Mouse (Mus musculus): Measurements from ENCODE around the gene Prokr2.

The Prokr2 gene

DNA sequence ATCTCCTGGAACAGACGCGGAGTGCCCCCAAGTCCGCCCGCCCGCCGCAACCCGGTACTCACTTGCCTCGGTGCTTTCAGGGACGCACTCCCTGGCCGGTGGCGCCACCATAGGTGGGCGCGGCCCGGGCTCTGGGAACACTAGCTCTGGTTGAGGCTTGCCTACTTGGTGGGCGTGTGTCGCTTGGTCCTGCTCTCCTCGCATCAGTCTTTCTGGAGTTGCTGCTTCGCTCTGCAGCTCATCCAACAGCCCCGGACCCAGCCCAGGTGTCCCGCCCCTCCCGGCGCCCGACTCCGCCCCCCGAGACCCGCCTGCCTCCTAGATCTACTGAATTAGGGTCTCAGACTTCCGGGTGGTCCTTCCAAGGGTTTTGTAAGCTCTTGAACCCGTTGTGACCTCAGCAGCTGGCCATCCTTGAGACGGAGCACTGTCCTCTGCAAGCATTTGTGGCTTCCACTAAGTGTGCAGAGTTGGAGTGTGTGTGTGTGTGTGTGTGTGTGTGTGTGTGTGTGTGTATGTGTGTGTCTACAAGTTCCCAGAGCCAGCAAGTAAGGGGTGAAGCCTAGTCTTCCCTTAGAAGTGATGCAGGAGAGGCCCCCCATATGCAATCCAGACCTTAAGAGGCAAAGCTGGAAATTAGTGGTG is at the start of gene Prokr2:
Gene Prokr2, minus strand, starts transcription at position 254 of the 645 bp plus-strand sequence.
- DNase-seq (ENCODE audit: low spot score), result no peak

DNA sequence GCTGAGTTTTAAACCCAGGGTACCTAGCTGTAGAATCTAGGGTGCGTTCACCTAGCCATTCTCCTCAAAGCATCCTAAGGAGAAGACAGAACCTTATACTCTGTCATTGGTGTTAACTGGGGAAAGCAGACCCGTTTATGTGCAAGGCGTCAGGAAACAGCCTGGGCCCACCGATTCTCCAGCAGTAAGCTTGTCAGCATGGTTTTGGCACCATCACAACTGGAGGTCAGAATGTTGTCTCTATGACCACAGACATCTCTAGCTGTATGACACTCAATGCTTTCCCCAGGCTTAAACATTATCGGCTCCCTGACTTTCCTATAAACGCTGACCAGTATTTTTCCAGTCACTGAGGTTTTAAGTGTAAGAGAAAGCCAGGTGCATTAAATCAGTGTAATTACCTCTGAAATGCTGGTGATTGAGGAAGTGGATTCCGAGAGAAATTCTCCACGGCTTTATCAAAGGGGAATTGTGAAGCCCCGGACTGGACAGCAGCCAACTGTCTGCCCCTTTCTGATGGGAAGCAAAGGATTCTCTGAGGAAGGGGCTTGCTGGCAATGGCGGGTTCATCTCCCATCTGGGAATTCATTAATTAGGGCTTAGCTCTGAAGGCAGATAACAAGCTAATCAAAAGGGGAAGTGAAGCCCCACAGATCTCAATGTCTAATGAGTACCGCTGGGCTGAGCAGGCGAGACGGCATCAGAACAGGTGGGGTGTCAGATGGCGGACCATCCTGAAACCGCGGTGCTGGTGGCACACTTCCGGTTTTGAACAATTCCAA is 42.1 kb upstream of the Prokr2 start:
- DNase-seq (ENCODE audit: low spot score), result no peak

DNA sequence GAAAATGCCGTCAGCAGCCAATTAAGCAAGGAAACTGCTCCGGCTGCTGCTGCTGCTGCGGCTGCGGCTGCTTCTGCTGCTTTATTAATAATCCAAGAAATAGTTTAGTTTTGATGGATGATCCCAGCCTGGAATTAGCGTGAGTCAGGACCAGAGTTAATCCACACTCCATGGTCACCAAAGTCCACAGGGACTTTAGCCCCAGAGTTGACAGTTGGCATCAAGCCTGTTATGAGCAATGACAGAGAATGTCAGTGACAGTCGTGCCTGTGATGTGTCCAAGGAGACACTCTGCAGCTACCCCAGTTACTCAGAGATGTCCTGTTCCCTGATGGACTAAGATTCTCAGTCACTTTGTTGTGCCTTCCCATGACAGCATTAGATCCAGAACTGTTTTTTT is 40.3 kb upstream of the Prokr2 start:
- no peak for DNase-seq (ENCODE audit: low spot score)

DNA sequence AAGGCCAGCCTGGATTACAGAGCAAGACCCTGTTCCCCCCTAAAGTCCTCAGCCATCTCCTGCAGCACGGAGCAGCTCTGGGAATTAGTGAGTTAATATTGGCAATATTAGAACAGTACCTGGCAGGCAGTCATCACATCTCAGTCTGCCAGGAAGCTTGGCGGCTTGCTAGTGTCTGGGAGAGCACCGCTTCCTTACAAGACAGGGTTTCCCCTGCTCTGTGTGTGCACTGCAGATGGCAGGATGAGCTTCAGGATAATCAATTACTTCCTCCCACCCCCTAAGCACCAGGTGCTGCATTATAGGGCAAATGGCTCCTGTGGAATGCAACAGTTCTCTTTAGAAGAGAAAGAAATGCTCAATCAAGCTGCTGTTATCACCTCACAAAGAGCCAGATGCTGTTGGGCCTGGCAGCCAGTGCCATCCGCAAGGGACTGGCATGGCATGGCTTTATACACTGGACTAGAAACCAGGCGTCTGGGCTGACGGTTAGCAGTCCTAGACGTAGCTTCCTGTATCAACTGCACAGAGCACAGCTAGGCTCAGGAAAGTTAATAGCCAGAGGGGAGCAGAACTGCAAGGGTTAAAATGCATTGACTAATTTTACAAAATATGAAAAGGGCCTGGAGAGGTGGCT is 38.3 kb upstream of the Prokr2 start:
- no peak for DNase-seq (ENCODE audit: low spot score)

DNA sequence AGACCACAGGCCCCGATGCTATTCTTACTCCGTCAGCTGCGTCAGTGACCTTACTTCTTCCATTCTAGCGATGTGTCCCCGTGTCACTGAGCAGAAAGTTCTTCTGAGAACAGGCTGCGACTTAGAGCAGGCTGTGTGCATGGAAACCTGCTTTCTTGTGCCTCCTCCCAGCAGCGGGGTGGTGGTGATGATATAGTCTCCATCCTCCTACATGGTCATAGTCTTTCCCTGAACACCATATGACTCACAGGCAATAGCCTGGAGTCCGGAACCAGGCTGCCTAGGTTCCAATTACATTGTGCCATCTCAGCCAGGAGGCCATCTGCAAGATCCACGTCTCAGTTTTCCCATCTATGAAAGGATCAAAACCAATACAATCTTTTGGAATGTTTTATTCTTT is 37.6 kb upstream of the Prokr2 start:
- DNase-seq (ENCODE audit: low spot score), result no peak

DNA sequence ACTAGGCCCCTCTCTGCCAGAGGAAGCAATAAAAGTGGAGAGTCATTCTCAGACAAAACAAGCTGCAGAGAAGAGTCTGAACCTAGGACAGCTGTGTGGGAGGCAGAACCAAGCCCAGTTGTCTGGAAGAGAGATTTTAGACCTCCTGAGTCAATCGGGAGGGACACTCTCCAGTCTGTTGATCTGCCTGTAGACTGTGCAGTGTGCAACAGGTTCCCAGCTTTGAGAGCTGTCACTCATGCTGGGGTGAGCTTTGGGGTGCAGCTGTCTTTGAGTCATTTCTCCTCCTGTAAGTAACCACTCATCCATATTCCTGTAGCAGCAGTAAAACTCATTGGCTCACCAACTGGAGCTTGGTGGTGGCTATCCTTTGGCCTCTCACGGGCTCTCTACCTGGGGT is 33.2 kb upstream of the Prokr2 start:
- no peak for DNase-seq (ENCODE audit: low spot score)

DNA sequence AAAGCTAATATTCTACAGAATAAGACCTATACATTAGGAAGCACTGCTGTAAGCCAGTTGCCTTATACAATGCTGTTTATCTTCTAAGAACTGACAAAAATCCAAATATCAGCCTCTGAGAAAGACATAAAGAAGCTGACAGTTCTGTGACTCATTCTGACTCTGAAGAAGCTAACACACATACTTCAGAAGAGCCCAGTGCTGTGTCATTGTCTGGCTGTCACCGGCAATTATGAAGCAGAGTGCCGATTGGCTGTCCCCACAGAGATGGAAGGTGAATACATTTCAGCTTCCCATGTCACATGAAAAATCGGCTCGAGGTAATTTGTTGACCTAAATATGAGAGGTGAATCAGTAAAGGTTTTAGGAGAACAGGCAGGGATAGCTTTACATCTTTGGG is 24.9 kb upstream of the Prokr2 start:
- no peak for DNase-seq (ENCODE audit: low spot score)

DNA sequence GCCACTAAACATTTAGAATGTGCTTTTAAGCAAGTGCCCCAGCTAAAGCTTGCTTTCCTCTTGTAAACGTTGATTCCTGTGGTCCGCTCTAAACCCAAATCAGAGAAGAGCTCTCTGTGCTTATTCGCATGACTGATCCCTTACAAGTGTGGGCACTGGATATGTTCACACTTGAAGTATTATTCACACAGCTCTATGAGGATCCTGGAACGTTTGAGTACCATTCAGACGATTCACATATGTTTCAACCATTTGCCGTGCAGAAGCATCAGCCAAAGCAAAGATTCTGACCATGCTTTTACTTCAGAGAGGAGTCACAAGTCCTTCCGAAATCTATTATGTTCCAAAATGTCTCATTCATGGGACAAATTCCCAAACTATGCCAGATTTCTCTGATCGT is 12.9 kb upstream of the Prokr2 start:
- DNase-seq (ENCODE audit: low spot score), result no peak

DNA sequence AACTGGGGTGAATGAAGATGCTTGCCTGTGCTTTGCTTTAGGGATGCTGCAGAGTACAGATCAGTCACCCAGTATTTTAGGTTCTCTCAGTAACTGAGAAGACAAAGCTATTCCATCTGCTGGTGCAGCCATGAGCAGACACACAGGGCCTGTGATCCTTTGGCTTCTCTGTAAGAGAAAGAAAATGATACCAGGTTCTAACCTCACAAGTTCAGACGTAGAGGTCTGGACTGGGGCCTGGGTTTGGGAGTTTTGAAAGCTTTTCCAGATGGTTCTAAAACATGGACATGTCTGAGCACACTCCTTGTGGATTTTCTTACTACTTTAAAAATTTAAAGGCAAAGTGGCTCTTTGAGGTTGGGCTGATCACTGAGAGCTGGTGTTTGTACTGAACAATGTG is 10.5 kb upstream of the Prokr2 start:
- no peak for DNase-seq (ENCODE audit: low spot score)

DNA sequence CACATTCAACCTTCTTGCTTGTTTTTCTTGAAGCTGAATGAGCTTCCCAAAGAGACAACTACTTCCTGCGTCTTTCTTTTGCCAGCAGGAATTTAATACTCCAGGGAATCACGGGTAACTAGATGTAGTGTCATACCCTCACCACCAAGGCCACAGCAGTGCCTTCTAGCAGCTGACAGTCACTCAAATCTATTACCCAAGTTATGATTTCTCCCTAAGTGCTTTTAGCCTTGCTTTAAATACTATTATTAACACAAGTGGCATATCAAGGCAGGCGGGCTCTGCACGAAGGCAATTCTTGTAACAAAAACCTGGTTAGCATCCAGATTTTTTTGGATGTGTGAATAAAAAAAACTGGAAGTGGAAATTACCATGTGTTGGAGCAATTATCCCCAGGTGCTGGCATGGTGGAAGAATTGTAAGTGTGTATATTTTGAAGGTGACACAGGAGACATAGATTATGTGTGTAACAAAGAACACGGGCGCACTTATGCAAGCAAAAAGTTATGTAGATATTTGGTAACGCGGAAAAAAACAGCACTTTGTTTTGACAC is 5.4 kb upstream of the Prokr2 start:
- no peak for DNase-seq (ENCODE audit: low spot score)

DNA sequence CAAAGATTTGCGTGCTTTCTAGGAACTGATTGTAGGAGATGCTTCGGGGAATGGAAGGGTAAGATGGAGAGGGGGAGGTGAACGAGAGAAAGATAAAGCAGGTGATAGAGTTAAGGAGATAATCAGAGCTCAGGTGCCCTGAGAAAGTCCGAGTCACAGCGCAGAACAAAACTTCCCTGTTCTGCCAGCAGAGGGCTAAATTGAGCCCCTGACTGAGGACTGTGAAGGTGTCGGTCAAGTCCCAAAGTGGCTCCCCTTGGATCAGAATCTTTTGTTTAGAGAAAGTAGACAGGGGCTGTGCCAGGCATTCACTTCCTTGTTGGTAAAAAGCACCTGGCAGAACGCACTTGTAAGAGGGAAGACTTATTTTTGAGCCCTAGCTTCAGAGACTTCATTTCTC is 4.3 kb upstream of the Prokr2 start:
- DNase-seq (ENCODE audit: low spot score), result no peak

DNA sequence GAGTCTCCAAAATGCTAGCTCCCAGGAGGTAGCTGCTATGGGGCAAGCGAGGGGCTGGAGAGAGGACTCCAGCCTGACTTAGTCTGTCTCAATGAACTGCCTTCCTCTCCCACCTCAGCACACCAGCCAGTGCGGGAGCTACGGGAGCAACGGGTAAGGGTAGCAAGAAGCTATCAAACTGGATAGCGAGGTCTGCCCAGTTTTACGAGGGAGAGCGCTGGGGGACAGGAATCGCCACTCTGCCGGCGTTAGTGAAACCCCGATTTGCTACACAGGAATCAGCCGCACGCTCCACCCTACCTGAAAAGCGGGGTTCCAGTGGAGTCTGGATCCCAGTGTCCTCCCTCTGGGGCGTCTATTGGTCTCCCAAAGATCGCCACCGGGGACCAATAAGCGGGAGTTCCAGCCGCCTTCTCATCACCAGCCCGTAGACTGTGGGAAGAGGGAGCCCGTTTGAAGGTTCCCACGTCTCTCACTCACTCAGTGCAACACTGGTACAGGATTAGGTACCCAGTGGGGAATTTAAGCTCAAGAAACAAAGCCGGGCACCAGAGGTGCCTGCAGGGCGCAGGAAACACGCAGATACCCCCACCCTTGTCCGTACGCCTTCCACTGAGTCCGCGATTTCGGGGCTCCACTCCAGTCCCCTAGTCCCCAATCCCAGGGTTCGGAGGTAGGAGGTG is 595 bp downstream of the Prokr2 start:
- DNase-seq (ENCODE audit: low spot score), result no peak

DNA sequence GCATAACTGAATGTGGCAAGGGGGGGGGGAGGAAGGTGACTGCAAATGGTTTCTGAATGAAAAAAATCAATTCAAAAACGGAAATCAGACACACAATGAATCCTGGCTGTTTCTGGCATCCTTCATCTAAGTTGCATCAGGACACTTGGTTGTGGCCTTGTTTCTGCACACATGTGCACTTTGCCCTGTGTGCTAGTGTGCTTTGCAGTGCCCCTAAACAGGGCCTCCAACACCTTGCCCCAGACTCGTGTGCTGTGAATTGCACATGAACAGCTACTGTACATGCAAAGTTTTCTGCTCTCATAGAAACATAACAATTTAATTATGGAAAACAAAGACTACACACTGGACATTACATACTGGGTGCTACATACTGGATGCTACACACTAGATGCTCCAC is 2.9 kb downstream of the Prokr2 start:
- no peak for DNase-seq (ENCODE audit: low spot score)

DNA sequence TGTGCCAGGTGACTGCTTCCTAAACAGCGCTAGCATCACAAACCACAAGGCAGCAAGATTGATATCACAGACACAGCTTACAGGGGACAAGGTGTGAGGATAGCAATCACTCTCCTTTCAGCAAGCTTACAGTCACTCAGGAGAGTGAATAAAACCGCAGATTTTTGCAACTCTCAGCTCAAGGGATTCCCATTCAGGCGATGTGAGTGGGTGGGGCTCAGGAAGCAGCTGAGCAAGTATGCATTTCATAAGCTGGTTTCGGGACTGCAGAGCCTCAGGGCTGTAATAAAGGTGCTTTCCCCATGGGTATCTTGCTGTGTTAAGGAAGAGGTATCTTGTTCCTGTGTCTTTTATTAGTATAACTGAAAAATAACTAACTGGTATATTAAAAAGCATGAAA is 5.6 kb downstream of the Prokr2 start:
- DNase-seq (ENCODE audit: low spot score), result no peak

DNA sequence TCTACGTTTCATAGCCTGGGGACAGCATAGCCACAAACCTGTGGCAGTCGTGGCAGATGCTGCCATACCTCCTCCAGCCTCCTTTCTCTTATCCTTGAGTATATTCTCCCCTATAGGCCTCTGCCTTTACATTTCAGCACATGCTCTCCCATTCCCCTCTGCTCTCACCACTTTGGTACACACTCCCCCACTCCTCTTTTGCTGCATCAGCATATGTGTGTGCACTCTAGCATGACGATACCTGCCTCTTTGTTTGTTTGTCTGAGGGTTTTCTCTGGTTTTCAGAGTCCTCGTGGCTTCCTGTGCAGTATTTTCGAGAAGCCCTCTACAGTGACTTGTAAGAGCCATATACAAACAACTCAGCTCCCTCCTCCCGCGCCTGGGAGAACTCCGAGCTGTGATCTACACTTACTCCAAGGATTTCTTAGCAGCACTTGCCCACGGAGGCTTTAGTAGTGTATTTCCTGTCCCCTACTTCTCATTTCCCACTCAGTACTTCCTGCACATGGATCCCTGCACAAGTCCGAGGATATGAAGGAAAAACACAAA is 6.6 kb downstream of the Prokr2 start:
- no peak for DNase-seq (ENCODE audit: low spot score)

DNA sequence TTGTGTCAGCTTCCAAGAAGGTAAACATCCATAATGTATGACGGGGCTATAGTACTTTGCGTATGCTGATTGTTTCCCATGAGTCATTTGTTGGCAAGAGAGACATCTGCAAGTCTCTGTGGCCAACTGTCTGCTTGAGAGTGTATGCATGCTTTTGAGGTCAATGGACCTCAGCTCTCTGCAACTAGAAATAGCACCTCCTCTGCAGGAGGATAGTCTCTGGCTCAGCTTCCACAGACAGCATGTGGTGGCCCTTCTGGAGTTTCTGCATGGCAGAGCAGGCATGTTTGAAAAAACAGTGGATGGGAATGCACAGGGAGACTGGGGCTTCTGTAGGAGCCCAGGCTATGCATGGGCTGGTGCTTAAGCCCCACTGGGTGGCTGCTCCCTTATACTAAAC is 7.8 kb downstream of the Prokr2 start:
- DNase-seq (ENCODE audit: low spot score), result no peak

DNA sequence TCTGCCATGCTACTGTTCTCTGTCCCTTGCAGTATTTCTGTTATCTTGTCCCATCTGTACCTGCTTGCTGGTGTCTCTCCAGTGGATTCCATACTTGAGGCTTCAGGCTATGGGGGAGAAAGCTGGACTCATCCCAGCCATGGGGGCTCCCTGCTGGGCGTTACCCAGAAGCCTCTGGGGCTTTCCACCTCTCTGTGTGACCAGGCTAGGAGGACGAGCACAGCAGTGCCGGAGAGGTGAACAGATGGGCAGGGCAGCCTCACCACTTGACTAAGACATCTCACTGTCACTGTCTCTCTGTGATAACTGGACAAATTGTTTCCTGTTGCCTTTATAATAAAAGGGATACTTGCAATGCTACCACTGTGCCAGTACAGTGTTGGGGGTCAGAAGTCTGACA is 9.5 kb downstream of the Prokr2 start:
- DNase-seq (ENCODE audit: low spot score), result no peak

DNA sequence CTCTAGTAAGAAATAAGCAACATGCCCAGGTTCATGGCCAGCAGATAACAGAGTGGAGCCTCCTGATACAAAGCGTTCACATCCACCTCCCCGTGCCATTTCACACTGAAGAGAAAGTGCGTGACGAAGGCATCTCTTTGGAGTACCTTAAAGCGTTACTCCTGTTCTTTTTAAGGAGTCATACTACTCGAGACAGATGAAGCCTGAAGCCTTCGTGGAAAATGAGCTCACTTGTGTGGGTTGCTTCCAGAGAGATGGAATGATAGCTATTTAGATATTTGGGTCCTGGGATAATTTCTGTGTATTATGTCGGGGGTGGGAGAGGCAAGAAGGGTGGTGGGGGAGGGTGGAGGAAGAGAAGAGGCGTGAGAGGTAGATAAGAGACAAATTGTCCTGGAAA is 10.1 kb downstream of the Prokr2 start:
- DNase-seq (ENCODE audit: low spot score), result no peak

DNA sequence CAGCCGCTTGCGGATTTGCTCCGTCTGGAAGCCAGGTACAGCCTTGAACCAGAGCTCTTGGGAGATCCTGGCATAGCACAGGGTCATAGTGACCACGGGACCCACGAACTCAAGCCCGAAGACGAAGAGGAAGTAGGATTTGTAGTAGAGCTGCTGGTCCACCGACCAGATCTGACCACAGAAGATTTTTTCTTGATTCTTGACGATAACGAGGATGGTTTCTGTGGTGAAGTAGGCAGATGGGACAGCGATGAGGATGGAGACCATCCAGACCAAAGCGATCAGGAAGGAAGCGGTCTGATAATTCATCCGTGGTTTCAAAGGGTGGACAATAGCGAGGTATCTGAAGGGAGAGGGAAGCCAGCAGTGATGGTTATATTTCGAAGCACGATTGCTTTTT is 11.5 kb downstream of the Prokr2 start:
- DNase-seq (ENCODE audit: low spot score), result no peak

DNA sequence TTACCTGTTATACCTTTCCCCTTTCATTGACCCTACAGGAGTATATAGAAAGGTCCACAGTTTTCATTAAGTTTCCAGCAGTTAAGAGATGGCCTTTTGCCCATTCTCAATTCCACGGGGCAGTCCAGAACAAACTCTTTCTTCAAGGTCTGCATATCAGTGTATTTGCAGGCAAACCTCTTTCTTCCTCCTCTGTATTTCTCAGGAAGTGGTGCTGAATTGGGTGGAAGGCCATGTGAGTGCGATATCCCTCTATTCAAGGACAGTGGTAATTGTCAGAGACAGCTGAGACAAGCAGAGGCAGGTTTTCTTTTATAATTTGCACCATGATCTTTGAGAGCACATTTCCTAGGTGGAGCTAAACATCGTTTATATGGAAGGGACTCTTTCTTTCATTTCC is 16.8 kb downstream of the Prokr2 start:
- no peak for DNase-seq (ENCODE audit: low spot score)

DNA sequence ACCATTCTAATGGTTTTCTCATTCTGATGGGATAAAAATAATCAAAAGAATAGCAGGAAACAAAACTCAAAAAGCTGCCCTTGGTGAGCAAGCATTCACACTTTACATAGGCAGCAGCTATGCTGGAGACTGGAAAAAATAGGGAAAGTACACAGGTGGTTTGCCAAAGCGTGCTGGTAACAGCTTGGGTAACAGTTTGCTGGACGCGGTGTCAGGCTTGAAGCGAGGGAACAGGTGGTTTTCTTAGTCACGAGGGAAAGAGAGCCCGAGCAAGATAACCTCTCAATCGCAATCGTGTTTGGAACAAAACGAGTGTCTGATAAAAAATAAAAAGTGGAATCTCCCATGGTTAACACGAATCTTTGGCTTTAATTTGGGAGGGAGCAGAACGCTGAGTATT is 41.4 kb downstream of the Prokr2 start:
- no peak for DNase-seq (ENCODE audit: low spot score)

DNA sequence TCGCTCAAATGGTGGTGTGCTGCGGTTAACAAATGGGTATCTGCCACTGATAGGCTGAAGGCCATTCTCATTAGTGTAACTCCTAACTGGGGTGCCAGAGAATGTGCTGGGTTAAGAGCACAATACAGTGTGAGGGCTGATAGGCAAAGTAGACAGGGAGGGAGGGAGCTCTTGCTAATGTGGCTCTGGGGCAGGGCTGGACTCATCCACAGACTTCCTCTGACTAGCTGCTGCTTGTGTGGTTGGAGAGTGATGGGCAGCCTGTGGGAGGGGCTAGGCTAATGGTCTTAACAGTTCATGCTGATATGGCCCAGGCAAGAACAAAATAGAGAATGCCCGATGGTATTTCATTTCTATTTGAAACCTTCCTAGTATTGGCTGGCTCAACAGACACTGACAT is 44.0 kb downstream of the Prokr2 start:
- DNase-seq (ENCODE audit: low spot score), result no peak
